Mouse (Mus musculus): ENCODE results near the gene Atp5d.

The Atp5d gene

GRCm38 (mm10) chr10:80187739-80188138 lies 49.3 kb downstream of the Atp5d start:
- DNase-seq (ENCODE audit: low spot score), result no peak

DNA sequence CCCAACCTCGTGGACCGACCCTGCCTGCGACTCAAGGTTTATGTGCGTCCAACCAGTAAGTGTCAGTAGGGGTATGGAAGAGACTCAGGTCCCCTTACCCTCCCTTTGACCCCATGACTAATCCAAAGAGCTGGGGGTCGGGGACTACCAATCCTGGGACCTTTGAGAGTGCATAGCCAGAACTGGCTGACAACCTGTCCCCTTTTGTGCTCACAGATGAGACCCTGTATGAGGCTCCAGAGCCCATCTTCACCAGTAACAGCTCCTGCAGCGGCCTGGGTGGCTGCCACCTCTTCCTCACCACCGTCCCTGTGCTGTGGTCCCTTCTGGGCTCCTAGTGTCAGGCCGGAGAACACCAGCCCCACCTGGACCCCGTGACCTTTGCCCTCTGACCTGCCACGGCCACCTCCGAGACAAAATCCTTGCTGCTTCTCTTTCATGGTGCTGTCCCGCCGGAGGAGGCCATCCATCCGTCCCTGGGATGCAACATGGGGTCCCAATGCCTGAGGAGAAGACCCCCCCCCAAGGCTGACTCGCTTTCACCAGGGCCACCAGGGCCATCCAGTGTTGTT lies 50.1 kb downstream of the Atp5d start:
- no peak for DNase-seq (ENCODE audit: low spot score)

DNA sequence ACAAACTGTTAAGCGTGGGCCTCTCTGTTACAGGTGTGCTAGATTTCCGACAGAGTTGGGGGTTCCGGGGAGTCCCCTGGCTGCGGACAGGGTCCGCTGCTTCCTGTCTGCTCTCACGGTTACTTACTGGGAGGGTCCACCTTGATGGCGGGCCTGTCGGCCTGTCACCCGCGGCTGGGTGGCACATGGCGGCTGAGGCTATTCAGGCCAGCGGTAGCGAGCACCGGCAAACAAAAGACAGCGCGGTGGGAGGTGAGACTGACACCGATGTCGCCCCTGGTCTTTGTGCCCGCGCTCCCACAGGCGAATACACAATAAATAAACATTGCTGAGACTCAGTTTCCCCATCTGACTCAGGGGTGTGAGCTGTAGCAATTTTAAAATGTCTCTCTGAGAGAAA lies 51.6 kb downstream of the Atp5d start:
- no peak for DNase-seq (ENCODE audit: low spot score)

- DNase-seq (ENCODE audit: low spot score), result no peak
Observed at GRCm38 (mm10) chr10:80190491-80191051, 52.1 kb downstream of the Atp5d start.

GRCm38 (mm10) chr10:80193976-80194375 lies 55.5 kb downstream of the Atp5d start:
- no peak for DNase-seq (ENCODE audit: low spot score)

DNA sequence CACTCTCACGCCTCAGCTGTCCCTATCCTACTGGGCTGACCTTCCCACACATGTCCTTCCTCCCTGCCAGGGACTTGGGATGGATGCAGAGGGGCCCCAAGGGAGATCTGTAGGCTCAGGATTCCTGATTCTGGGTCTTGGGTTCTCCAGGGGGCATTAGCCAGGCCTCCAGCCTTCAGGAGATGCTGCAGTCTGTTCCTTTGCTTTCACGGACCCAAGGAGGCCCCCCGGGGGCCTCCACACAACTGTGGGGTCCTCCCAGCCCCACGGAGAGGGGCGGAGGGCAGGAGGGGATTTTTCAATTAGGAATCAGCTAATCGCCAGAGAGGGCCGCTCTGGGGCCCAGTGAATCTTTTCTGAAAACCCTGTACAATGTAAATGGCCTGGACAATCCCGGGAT lies 56.0 kb downstream of the Atp5d start:
- no peak for DNase-seq (ENCODE audit: low spot score)
